Mouse (Mus musculus): ENCODE measurements around the gene Tbx4.

DNA sequence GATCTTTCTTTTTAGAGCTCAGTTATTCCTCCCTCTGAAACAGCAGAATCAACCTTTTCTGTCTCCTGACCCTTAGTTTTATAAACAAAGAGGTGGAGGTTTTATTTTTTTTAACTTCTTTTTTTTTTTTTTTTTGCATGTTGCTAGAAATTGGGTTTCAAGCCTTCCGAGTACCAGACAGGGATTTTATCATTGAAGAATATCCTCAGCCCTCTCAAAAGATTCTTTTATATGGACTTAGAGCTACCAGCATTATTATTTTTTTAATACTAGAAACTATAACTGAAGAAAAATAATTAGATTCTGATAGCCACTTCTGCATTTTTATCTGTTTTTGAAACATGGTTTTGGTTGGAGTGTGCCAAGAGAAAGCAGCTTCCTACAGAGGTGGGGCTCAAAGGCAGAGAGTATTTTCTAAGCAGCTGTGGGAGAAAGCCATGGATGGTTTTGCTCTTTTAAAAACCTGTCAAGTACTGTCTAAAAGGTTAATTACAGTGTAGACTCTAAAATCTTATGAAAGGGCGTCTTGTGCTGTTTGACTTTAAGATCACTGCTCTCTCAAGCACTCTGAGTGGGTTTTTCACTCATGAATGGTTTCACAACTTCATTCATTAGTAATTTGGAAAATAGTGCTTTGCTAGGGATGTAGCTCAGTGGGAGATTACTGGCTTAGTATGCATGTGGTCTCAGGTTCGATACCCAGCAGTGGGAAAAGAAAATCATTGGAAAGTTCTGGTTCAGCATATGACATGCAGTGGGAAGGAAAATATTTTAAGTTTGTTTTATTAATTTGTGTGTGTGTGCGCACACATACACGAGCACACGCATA is 70.9 kb downstream of the Tbx4 start:
- no peak for TF ChIP-seq CTCF (IDR thresholded peaks at IDR 0.05; ENCODE audit: low read depth, low read length)
- TF ChIP-seq POLR2AphosphoS5 (IDR thresholded peaks at IDR 0.05; ENCODE audit: insufficient replicate concordance, low read depth, low read length) = no peak
- TF ChIP-seq GATA1 (IDR thresholded peaks at IDR 0.05; ENCODE audit: borderline replicate concordance, low read length) = no peak

Measured in G1E (cell line).